Mouse (Mus musculus) neutrophil, adult 5-6 weeks (primary cell): ENCODE data around the gene Shisal1. TPM values are rescaled to one million over a fixed set of nuclear protein-coding genes. Genes with fewer than 3 reads are reported as not detected.

Experiments used
- ATAC-seq: fragments of 151-379, 151-347 bp; 2 replicates; pipeline ENCODE4 v1.8.0; 2017; ENCODE audit warnings: mild to moderate bottlenecking, moderate TSS enrichment; ENCODE audit not compliant: insufficient number of reproducible peaks, poor library complexity, low FRiP score, severe bottlenecking; ENCODE audit errors: extremely low read depth
- total RNA-seq: library from RNA; stranded (forward); fragments of 200-1000 nt; gene quantifications from 2 replicates; pipeline ENCODE4 v1.2.3, GENCODE M21; 2017

Gene Shisal1
- total RNA-seq, 1 experiment from 2014 or later: not detected

DNA sequence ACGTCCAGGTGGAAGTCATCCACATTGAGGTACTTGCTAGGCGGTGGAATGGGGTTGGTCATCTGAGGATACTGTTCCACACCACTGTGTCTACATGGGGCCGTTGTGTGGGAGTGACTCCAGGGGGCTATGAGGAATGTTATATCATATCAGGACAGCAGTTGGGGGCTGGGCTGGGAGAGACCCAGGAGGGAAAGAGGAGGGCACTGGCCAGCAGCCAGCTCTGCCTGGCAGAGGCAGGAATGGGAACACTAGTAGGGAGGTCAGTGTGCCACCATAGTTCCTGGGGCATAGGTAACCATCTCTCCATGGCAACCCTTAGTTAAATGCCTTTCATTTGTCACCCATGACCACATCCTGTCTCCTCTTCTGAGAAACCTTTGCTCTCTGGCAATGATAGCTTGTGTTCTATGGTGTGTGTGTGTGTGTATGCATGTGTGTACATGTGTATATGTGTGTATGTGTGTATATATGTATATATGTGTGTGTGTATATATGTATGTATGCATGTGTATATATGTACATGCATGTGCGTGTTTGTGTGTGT is 115.8 kb downstream of the Shisal1 start:
- no peak for ATAC-seq

DNA sequence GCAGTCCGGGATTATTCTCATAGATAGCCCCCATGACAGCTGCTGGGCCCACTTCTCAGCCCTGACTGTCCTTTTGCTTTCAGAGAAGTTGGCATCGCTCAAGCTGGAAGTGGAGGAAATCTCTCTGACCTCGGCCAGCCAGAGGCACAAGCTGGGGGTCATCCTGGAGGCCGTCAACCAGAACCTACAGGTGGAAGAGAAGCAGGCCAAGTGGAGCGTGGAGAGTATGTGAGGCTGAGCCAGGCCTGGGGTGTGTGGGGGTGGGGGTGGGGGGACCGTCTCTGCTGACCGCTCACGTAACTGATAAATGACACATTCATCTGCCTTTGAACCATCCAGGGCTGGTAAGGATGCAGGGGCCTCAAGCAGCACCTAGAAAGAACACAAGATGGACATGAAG is 117.0 kb downstream of the Shisal1 start:
- no peak for ATAC-seq

Other genes starting within 250 kb of the Shisal1 start
- 1.8 and 10.5 TPM in 2 replicates for gene Parvb, start 215.1 kb downstream of the Shisal1 start, total RNA-seq
- gene Parvg, start 123.1 kb downstream of the Shisal1 start, total RNA-seq: 98.6 and 118 TPM in 2 replicates
- gene Rtl6, start 110.7 kb upstream of the Shisal1 start, total RNA-seq: 6.4 and 6.6 TPM in 2 replicates
- 28.9 and 29.6 TPM in 2 replicates for gene Prr5, start 222.5 kb upstream of the Shisal1 start, total RNA-seq